Mouse (Mus musculus) MEL (cell line): ENCODE results near the gene Rabggta. TPM values are rescaled to one million over a fixed set of nuclear protein-coding genes. Genes with fewer than 3 reads are reported as not detected.

Source experiments
- DNase-seq: peaks from one replicate; pipeline ENCODE4 v3.0.0; 2011; ENCODE audit warnings: low read depth, low spot score
- H3K27ac ChIP-seq: 2 replicates; pipeline ENCODE4 v1.5.1; 2012; ENCODE audit warnings: low read depth, mild to moderate bottlenecking, control low read depth, low read length, moderate library complexity; ENCODE audit not compliant: control insufficient read depth
- H3K27me3 ChIP-seq, 2 experiments: fragments of 150-350 bp in 1 of 2; sonication (generic) in 1 of 2; 2 replicates each; pipeline ENCODE4 v1.6.1; 2012; ENCODE audit warnings: low read length in 2 of 2, mild to moderate bottlenecking in 2 of 2, improper control_type of control experiment in 1 of 2, moderate library complexity in 1 of 2; ENCODE audit not compliant: insufficient read depth in 2 of 2, control insufficient read depth in 1 of 2
- H3K36me3 ChIP-seq, 2 experiments: 2 replicates each; pipeline ENCODE4 v1.6.1; 2012 to 2014; ENCODE audit warnings: low read length in 2 of 2, improper control_type of control experiment in 1 of 2, inconsistent platforms in 1 of 2, mild to moderate bottlenecking in 1 of 2; ENCODE audit not compliant: insufficient read depth in 2 of 2, control insufficient read depth in 1 of 2
- H3K4me1 ChIP-seq, 2 experiments: fragments of 150-350 bp in 1 of 2; sonication (generic) in 1 of 2; 2 replicates each; pipeline ENCODE4 v1.6.1; 2012; ENCODE audit warnings: low read length in 2 of 2, improper control_type of control experiment in 1 of 2, mild to moderate bottlenecking in 1 of 2; ENCODE audit not compliant: insufficient read depth in 2 of 2, control insufficient read depth in 1 of 2
- H3K4me3 ChIP-seq, 2 experiments: fragments of 150-350 bp in 1 of 2; sonication (generic) in 1 of 2; 2 replicates each; pipeline ENCODE4 v1.5.1; 2012; ENCODE audit warnings: low read depth in 2 of 2, low read length in 2 of 2, mild to moderate bottlenecking in 2 of 2, moderate library complexity in 2 of 2, control low read depth in 1 of 2, improper control_type of control experiment in 1 of 2; ENCODE audit not compliant: control insufficient read depth in 1 of 2, insufficient read depth in 1 of 2
- H3K79me2 ChIP-seq: 2 replicates; pipeline ENCODE4 v1.6.1; 2012; ENCODE audit warnings: mild to moderate bottlenecking, low read length, moderate library complexity; ENCODE audit not compliant: control insufficient read depth, poor library complexity, insufficient read depth
- H3K9ac ChIP-seq: 2 replicates; pipeline ENCODE4 v1.6.1; 2012; ENCODE audit warnings: low read depth, mild to moderate bottlenecking, control low read depth, low read length, moderate library complexity; ENCODE audit not compliant: control insufficient read depth, poor library complexity, severe bottlenecking
- H3K9me3 ChIP-seq: fragments of 150-350 bp; sonication (generic); replicated peaks from 2 replicates; pipeline ENCODE4 v1.6.1; 2012; ENCODE audit warnings: mild to moderate bottlenecking, low read length, improper control_type of control experiment, moderate library complexity; ENCODE audit not compliant: insufficient read depth
- BHLHE40 ChIP-seq: IDR thresholded peaks from 2 replicates; pipeline ENCODE4 v1.6.1; 2012; ENCODE audit warnings: low read depth, mild to moderate bottlenecking, inconsistent platforms, low read length, improper control_type of control experiment, borderline replicate concordance
- CHD1 ChIP-seq: IDR thresholded peaks from 2 replicates; pipeline ENCODE4 v1.6.1; 2012; ENCODE audit warnings: low read depth, mild to moderate bottlenecking, inconsistent platforms, low read length, improper control_type of control experiment
- CHD2 ChIP-seq: IDR thresholded peaks from 2 replicates; pipeline ENCODE4 v1.6.1; 2011; ENCODE audit warnings: low read length, improper control_type of control experiment
- CTCF ChIP-seq, 3 experiments: IDR thresholded peaks in 2 of 3; conservative IDR thresholded peaks in 1 of 3; 2 replicates each; pipeline ENCODE4 v1.5.1; 2011 to 2012; ENCODE audit warnings: low read length in 3 of 3, low read depth in 2 of 3, mild to moderate bottlenecking in 2 of 3, improper control_type of control experiment in 1 of 3, inconsistent platforms in 1 of 3, mixed read lengths in 1 of 3, moderate library complexity in 1 of 3; ENCODE audit not compliant: control insufficient read depth in 1 of 3, insufficient read depth in 1 of 3, poor library complexity in 1 of 3, severe bottlenecking in 1 of 3
- E2F4 ChIP-seq: IDR thresholded peaks from 2 replicates; pipeline ENCODE4 v1.6.1; 2011; ENCODE audit warnings: low read depth, low read length, improper control_type of control experiment, borderline replicate concordance
- ELF1 ChIP-seq: IDR thresholded peaks from 2 replicates; pipeline ENCODE4 v1.6.1; 2014; ENCODE audit warnings: low read depth, mild to moderate bottlenecking, inconsistent platforms, low read length, improper control_type of control experiment, moderate library complexity
- EP300 ChIP-seq, 2 experiments: IDR thresholded peaks; 2 replicates each; pipeline ENCODE4 v1.6.1; 2011; ENCODE audit warnings: improper control_type of control experiment in 2 of 2, low read length in 2 of 2, low read depth in 1 of 2, mild to moderate bottlenecking in 1 of 2
- ETS1 ChIP-seq: IDR thresholded peaks from 2 replicates; pipeline ENCODE4 v1.6.1; 2012; ENCODE audit warnings: low read depth, mild to moderate bottlenecking, inconsistent platforms, low read length, improper control_type of control experiment, moderate library complexity
- GABPA ChIP-seq: IDR thresholded peaks from 2 replicates; pipeline ENCODE4 v1.6.1; 2012; ENCODE audit warnings: low read depth, mild to moderate bottlenecking, inconsistent platforms, low read length, improper control_type of control experiment, moderate library complexity
- GATA1 ChIP-seq: IDR thresholded peaks from 2 replicates; pipeline ENCODE4 v1.6.1; 2011; ENCODE audit warnings: low read depth, low read length, improper control_type of control experiment
- HCFC1 ChIP-seq: IDR thresholded peaks from 2 replicates; pipeline ENCODE4 v1.6.1; 2012; ENCODE audit warnings: low read depth, mild to moderate bottlenecking, inconsistent platforms, low read length, improper control_type of control experiment, moderate library complexity
- JUND ChIP-seq: IDR thresholded peaks from 2 replicates; pipeline ENCODE4 v1.6.1; 2011; ENCODE audit warnings: low read depth, mild to moderate bottlenecking, improper control_type of control experiment, low read length
- MAFK ChIP-seq: IDR thresholded peaks from 2 replicates; pipeline ENCODE4 v1.6.1; 2011; ENCODE audit warnings: low read depth, mild to moderate bottlenecking, low read length, improper control_type of control experiment, borderline replicate concordance
- MAX ChIP-seq: IDR thresholded peaks from 2 replicates; pipeline ENCODE4 v1.6.1; 2011; ENCODE audit warnings: low read length, improper control_type of control experiment
- MAZ ChIP-seq: IDR thresholded peaks from 2 replicates; pipeline ENCODE4 v1.6.1; 2012; ENCODE audit warnings: low read depth, mild to moderate bottlenecking, inconsistent platforms, low read length, improper control_type of control experiment
- MEF2A ChIP-seq: IDR thresholded peaks from 2 replicates; pipeline ENCODE4 v1.6.1; 2014; ENCODE audit warnings: low read depth, mild to moderate bottlenecking, inconsistent platforms, low read length, improper control_type of control experiment; ENCODE audit not compliant: poor library complexity, insufficient replicate concordance, severe bottlenecking; ENCODE audit errors: extremely low read depth
- MYB ChIP-seq: IDR thresholded peaks from 2 replicates; pipeline ENCODE4 v1.6.1; 2011; ENCODE audit warnings: mild to moderate bottlenecking, low read depth, low read length, improper control_type of control experiment
- MYC ChIP-seq: IDR thresholded peaks from 2 replicates; pipeline ENCODE4 v1.6.1; 2011; ENCODE audit warnings: low read depth, mild to moderate bottlenecking, low read length, improper control_type of control experiment, moderate library complexity
- POLR2AphosphoS2 ChIP-seq: IDR thresholded peaks from 2 replicates; pipeline ENCODE4 v1.6.1; 2011; ENCODE audit warnings: low read length, improper control_type of control experiment
- RAD21 ChIP-seq: IDR thresholded peaks from 2 replicates; pipeline ENCODE4 v1.6.1; 2011; ENCODE audit warnings: mild to moderate bottlenecking, low read depth, low read length, improper control_type of control experiment
- SIN3A ChIP-seq: IDR thresholded peaks from 2 replicates; pipeline ENCODE4 v1.6.1; 2012; ENCODE audit warnings: low read length, improper control_type of control experiment, inconsistent platforms
- TBP ChIP-seq: IDR thresholded peaks from 2 replicates; pipeline ENCODE4 v1.8.0; 2011; ENCODE audit warnings: low read depth, low read length, improper control_type of control experiment
- TCF12 ChIP-seq: IDR thresholded peaks from 2 replicates; pipeline ENCODE4 v1.6.1; 2014; ENCODE audit warnings: low read depth, mild to moderate bottlenecking, inconsistent platforms, low read length, improper control_type of control experiment, moderate library complexity
- USF1 ChIP-seq: IDR thresholded peaks from 2 replicates; pipeline ENCODE4 v1.6.1; 2014; ENCODE audit warnings: low read depth, mild to moderate bottlenecking, inconsistent platforms, low read length, improper control_type of control experiment, moderate library complexity
- USF2 ChIP-seq, 2 experiments: IDR thresholded peaks; 2 replicates each; pipeline ENCODE4 v1.6.1; 2011 to 2012; ENCODE audit warnings: improper control_type of control experiment in 2 of 2, low read length in 2 of 2, borderline replicate concordance in 1 of 2, inconsistent platforms in 1 of 2, low read depth in 1 of 2, mild to moderate bottlenecking in 1 of 2; ENCODE audit not compliant: insufficient read depth in 1 of 2
- ZC3H11A ChIP-seq: IDR thresholded peaks from 2 replicates; pipeline ENCODE4 v1.6.1; 2012; ENCODE audit warnings: low read depth, mild to moderate bottlenecking, inconsistent platforms, low read length, improper control_type of control experiment
- ZKSCAN1 ChIP-seq: IDR thresholded peaks from 2 replicates; pipeline ENCODE4 v1.6.1; 2012; ENCODE audit warnings: low read depth, mild to moderate bottlenecking, inconsistent platforms, low read length, improper control_type of control experiment, moderate library complexity
- ZMIZ1 ChIP-seq: IDR thresholded peaks from 2 replicates; pipeline ENCODE4 v1.6.1; 2012; ENCODE audit warnings: low read depth, mild to moderate bottlenecking, inconsistent platforms, low read length, improper control_type of control experiment, moderate library complexity
- ZNF384 ChIP-seq: IDR thresholded peaks from 2 replicates; pipeline ENCODE4 v1.6.1; 2012; ENCODE audit warnings: low read depth, mild to moderate bottlenecking, inconsistent platforms, low read length, improper control_type of control experiment
- polyA plus RNA-seq, 2 experiments: library from polyadenylated mRNA; stranded (reverse) in 1 of 2; unstranded in 1 of 2; fragments of >175 nt in 1 of 2; fragments of >200 nt in 1 of 2; gene quantifications; 2 replicates each; pipeline versions ENCODE4 v1.2.1 to v1.2.4; 2012; ENCODE audit warnings: low replicate concordance in 2 of 2, low read depth in 1 of 2; ENCODE audit not compliant: insufficient read length in 2 of 2, insufficient read depth in 1 of 2, missing spikeins in 1 of 2
- total RNA-seq: library from RNA; depleted of rRNA; stranded (reverse); fragments of 300-350 nt; gene quantifications from 2 replicates; pipeline ENCODE4 v1.2.3, GENCODE M21; 2012

Rabggta gene
- total and polyA plus RNA-seq, 3 experiments = 22.8 to 32.0 TPM; not detected in 1

- Histone ChIP-seq H3K9me3 (no peaks in the 10 kb centered on the region), H3K4me3 (no peak overlapping the region)
These were observed 11.8 kb upstream of the Rabggta start for GRCm38 (mm10) chr14:55733889-55734288.

GRCm38 (mm10) chr14:55730531-55731032 lies 8.5 kb upstream of the Rabggta start:
- Histone ChIP-seq H3K4me3 (no peak overlapping the region), H3K9me3 (no peaks in the 10 kb centered on the region)
- no peak for TF ChIP-seq ZMIZ1
- TF ChIP-seq ZC3H11A = no peak
- no peak for TF ChIP-seq CHD1
- no peak for TF ChIP-seq ELF1
- peak; percentile 29; the same call in 1 of the 2 replicates for TF ChIP-seq MEF2A
- TF ChIP-seq E2F4 = no peak
- TF ChIP-seq HCFC1 = no peak
- peak; percentile 65 to 86 for TF ChIP-seq EP300 (IDR thresholded peaks at IDR 0.05; ENCODE audit: low read depth in 1 of 2, low read length in 2 of 2)
- no peak for TF ChIP-seq TBP
- TF ChIP-seq USF1 = peak; percentile 82
- TF ChIP-seq RAD21 = no peak
- no peak for TF ChIP-seq MYB
- TF ChIP-seq SIN3A = peak; percentile 60
- TF ChIP-seq MAX = peak; percentile 96
- no peak for TF ChIP-seq USF2 (IDR thresholded peaks at IDR 0.05; ENCODE audit: borderline replicate concordance in 1 of 2, insufficient read depth in 1 of 2, low read depth in 1 of 2, low read length in 2 of 2)
- TF ChIP-seq TCF12 = peak; percentile 81
- no peak for TF ChIP-seq POLR2AphosphoS2
- TF ChIP-seq GABPA = no peak
- peak; percentile 52 for TF ChIP-seq ETS1
- no peak for TF ChIP-seq MAZ
- TF ChIP-seq BHLHE40 = no peak
- no peak for TF ChIP-seq CHD2
- TF ChIP-seq MYC = peak; percentile 83
- TF ChIP-seq ZNF384 = no peak
- TF ChIP-seq ZKSCAN1 = no peak
- peak; percentile 38; the same call in 1 of the 2 replicates for TF ChIP-seq GATA1

More at GRCm38 (mm10) chr14:55733889-55734288, 11.8 kb upstream of the Rabggta start:
- H3K27me3 ChIP-seq = no peaks in the 10 kb centered on the region
- H3K27ac ChIP-seq = no peak overlapping the region
- DNase-seq = no peak
- H3K4me1 ChIP-seq = peaks cover 25 to 55% of the 10 kb centered on the region in 2 experiments
- no peaks in the 10 kb centered on the region for H3K79me2 ChIP-seq
- H3K36me3 ChIP-seq = peaks cover 0 to 35% of the 10 kb centered on the region in 2 experiments; a peak in 2 of 4 replicates
- no peak overlapping the region for H3K9ac ChIP-seq
- peak; percentile 58; the same call in 1 of the 2 replicates for TF ChIP-seq GATA1
- TF ChIP-seq MAFK = 0 out of 2 replicates have a peak, but pooled peaks have one; percentile 53
- peak; percentile 28 to 38; a peak in 2 of 4 replicates for TF ChIP-seq EP300 (IDR thresholded peaks at IDR 0.05; ENCODE audit: low read depth in 1 of 2, low read length in 2 of 2)
- no peak for TF ChIP-seq CHD2
- TF ChIP-seq ETS1 = peak; percentile 82
- no peak for TF ChIP-seq ZMIZ1
- TF ChIP-seq JUND = 0 out of 2 replicates have a peak, but pooled peaks have one; percentile 16
- TF ChIP-seq CHD1 = no peak
- TF ChIP-seq MYC = no peak
- TF ChIP-seq ZC3H11A = no peak
- no peak for TF ChIP-seq USF1
- no peak for TF ChIP-seq CTCF (IDR thresholded peaks at IDR 0.05 in 2 of 3, conservative IDR thresholded peaks at IDR 0.05 in 1 of 3; ENCODE audit: control insufficient read depth in 1 of 3, insufficient read depth in 1 of 3, low read depth in 2 of 3, low read length in 3 of 3, poor library complexity in 1 of 3, severe bottlenecking in 1 of 3)

More at GRCm38 (mm10) chr14:55730531-55731032, 8.5 kb upstream of the Rabggta start:
- H3K4me1 ChIP-seq = peaks cover 13 to 46% of the 10 kb centered on the region in 2 experiments
- H3K9ac ChIP-seq = no peak overlapping the region
- no peaks in the 10 kb centered on the region for H3K79me2 ChIP-seq
- H3K27me3 ChIP-seq = no peaks in the 10 kb centered on the region
- H3K27ac ChIP-seq = no peak overlapping the region
- DNase-seq = peak; percentile 65
- peaks cover 0 to 25% of the 10 kb centered on the region in 2 experiments; a peak in 2 of 4 replicates for H3K36me3 ChIP-seq
